Mouse (Mus musculus) heart, adult 2 months (tissue): ENCODE data around the gene Efna2.

Source experiments
- CTCF ChIP-seq: fragments of 200-600 bp; IDR thresholded peaks from 2 replicates; pipeline ENCODE4 v1.8.1; 2022; ENCODE audit warnings: antibody characterized with exemption, mild to moderate bottlenecking, moderate library complexity
- POLR2A ChIP-seq: fragments of 200-500 bp; IDR thresholded peaks from 2 replicates; pipeline ENCODE4 v1.6.1; 2011; ENCODE audit warnings: mild to moderate bottlenecking, low read depth, low read length, control low read depth; ENCODE audit not compliant: insufficient read depth

- TF ChIP-seq CTCF (no peak), POLR2A (no peak)
Observed at GRCm38 (mm10) chr10:80145896-80146295, 33.4 kb upstream of the Efna2 start.
